Mouse (Mus musculus) heart, adult 2 months (tissue): Measurements from ENCODE around the gene Fto.

ENCODE experiments used
- CTCF ChIP-seq: fragments of 200-600 bp; IDR thresholded peaks from 2 replicates; pipeline ENCODE4 v1.8.1; 2022; ENCODE audit warnings: antibody characterized with exemption, mild to moderate bottlenecking, moderate library complexity
- EP300 ChIP-seq: fragments of 200-500 bp; IDR thresholded peaks from 2 replicates; pipeline ENCODE4 v1.6.1; 2011; ENCODE audit warnings: low read depth, low read length, control low read depth; ENCODE audit not compliant: insufficient read depth
- POLR2A ChIP-seq: fragments of 200-500 bp; IDR thresholded peaks from 2 replicates; pipeline ENCODE4 v1.6.1; 2011; ENCODE audit warnings: mild to moderate bottlenecking, low read depth, low read length, control low read depth; ENCODE audit not compliant: insufficient read depth

- TF ChIP-seq POLR2A (no peak), CTCF (no peak), EP300 (no peak)
These were observed 334.6 kb downstream of the Fto start for GRCm38 (mm10) chr8:91647959-91648358.
